Mouse (Mus musculus) hindlimb bud, embryonic 11.5 days (tissue): ENCODE results near the gene Stx6.

Source experiments
- DNase-seq: peaks from one replicate; pipeline ENCODE4 v3.0.0-alpha.2; 2012; ENCODE audit warnings: low read depth, low spot score; ENCODE audit errors: extremely low spot score

The Stx6 gene

DNA sequence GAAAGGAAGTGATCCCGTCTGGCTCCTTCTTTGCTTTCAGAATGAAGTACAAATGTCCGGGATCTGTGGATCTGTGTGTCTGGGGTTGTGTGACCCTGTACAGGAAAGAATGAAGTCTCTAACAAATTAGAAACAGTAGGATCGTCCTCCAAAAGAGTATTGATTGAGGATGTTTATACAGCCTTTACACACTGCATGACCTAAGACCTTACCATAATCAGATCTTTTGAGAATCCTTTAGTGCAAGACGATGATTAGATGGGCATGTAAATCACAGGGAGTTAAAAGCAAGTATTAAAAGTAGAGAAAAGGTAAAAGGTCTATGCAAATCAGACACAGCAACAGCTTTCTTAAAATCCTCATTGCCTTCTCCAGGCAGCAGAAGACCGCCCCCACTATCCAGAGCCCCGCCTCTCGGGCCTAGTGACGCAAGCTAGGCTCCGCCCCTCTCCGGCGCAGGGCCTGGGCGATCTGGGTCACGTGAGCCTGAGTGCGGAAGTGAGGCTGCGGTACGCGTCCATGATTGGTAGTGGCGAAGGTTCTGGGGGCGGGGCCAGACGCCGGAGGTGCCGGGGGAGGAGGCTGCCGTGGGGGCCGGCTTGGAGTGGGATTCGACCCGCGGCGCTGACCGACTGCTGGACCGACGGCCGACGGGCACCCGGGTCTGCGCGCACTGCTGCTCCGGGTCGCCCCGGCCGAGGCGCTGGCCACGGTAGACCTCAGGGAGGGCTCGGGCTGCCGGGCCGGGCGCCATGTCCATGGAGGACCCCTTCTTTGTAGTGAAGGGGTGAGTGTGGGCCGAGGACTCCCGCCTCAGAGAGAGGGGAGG, at the start of gene Stx6:
Gene Stx6 (plus strand): TSS at position 575 of the 829 bp plus-strand sequence.
- DNase-seq: peak; percentile 92

GRCm38 (mm10) chr1:155109387-155110350, 48.8 kb upstream of the Stx6 start:
- DNase-seq: no peak

DNA sequence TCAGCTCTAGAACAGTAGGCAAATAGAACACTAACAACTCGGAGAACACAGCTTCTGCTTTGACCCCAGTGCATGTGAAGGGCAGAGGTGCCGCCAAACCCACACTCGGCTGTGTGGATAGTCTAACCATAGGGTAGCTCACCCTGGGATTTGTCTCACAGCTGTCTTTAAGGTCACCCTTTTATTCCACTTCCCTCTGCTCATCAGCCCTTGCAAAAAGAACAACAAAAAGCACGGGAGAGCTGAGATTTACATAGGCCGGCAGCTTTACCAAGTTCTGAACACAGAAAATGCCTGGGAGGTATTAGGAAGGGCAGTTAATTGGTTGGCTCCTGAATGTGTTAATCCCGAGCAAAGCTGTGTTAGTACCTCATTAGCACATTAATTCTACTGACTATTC, 47.0 kb upstream of the Stx6 start:
- DNase-seq: no peak

- no peak for DNase-seq
Measured at GRCm38 (mm10) chr1:155112118-155112517, 46.4 kb upstream of the Stx6 start.

GRCm38 (mm10) chr1:155112875-155113274, 45.6 kb upstream of the Stx6 start:
- no peak for DNase-seq

GRCm38 (mm10) chr1:155113946-155114345, 44.6 kb upstream of the Stx6 start:
- no peak for DNase-seq

- DNase-seq: no peak
Measured at GRCm38 (mm10) chr1:155119719-155120118, 38.8 kb upstream of the Stx6 start.

DNA sequence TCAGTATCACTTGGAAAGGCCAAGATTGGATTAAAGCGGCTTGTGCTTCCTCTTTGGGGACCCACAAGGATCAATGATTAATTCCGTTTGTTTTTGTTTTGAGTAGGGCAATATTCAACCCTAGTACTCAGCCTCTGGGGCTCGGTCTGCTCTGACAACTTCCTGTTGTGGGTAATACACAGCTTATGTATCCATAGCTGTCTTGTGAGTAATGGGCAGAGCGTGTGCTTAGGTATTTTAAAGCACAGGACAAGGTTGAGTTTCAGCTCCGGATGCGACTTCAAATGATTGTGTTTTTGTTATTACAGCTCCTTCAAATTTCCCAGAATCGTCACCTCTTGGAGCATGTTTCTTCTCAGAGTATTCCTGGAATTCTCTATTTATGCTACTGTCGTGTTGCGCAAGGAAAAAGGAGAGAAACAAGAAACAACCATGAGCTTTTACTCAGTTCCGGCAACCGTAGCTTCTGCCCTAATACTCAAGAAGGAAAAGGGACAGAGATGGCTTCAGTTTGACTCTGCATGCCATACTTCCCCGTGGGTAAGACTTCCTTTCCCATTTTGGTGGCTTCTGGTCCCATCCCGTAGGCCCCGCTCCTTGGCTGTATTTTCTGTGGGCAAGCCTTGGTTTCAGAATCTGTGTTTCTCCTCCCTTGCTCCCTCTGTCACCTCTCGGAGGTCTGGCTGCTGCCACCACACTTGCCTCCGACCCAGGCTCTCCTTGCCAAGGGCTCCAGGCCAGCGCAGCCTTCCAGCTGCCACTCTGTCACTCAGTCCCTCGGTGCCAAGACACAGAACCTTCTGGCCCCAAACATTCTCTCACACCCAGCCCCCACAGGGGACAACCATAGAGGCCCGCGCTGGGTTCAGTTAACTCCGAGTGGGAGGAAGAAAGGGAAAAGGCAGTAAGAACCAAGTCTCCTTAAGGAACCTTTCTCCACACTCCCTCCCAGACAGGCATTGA, 36.3 kb upstream of the Stx6 start:
- DNase-seq: no peak

- no peak for DNase-seq
Measured at GRCm38 (mm10) chr1:155124397-155124796, 34.1 kb upstream of the Stx6 start.

GRCm38 (mm10) chr1:155126716-155127115, 31.8 kb upstream of the Stx6 start:
- no peak for DNase-seq

DNA sequence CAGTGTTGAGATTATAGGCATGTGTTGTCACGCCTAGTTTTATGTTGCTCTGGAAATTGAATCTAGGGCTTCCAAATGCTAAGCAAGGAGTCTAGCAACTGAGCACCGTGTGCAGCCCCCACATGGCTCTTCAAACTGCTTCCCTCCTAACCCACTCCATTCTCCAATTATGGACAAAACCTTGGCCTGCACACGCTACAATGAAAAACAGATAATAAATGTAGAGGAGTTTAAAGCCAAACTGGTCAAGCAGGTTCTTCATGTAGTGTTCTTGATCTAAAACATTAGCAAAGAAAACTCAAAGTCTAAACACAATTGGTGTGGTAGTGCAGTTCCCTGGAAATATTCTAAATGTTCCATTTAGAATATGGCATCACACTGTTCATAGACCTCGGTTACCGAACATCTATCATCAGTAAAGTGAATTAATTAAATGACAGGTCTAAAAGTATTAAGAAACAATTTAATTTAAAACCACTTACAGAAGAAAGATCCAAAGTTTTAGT, 31.0 kb upstream of the Stx6 start:
- no peak for DNase-seq

GRCm38 (mm10) chr1:155134866-155135265, 23.6 kb upstream of the Stx6 start:
- no peak for DNase-seq

- no peak for DNase-seq
Measured at GRCm38 (mm10) chr1:155138795-155139194, 19.7 kb upstream of the Stx6 start.

DNA sequence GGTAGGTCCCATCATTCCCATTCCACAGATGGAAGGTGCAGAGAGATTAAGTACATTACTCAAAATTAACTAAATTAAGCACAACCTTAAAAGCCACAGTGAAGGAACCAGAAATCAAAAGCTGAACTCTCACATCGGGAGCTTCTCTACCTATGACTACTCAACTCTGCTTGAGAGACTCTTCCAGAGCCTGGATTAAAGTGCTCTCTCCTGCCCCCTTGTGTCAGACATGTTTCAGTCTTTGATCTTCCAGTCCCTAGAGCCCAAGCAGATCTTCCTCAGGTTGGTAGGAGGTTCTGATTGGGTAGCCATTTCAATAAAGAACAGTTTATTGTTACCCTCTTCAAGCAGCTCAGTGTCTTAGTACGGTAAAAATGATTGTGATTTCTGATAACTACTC, 18.4 kb upstream of the Stx6 start:
- DNase-seq: no peak

- DNase-seq: no peak
Measured at GRCm38 (mm10) chr1:155145620-155146019, 12.9 kb upstream of the Stx6 start.

GRCm38 (mm10) chr1:155146572-155146980, 11.9 kb upstream of the Stx6 start, which contains the start of gene Mr1:
Gene Mr1, minus strand, starts transcription at chr1:155146814.
- peak; percentile 52 for DNase-seq

GRCm38 (mm10) chr1:155147228-155147627, 11.3 kb upstream of the Stx6 start:
- DNase-seq: no peak

DNA sequence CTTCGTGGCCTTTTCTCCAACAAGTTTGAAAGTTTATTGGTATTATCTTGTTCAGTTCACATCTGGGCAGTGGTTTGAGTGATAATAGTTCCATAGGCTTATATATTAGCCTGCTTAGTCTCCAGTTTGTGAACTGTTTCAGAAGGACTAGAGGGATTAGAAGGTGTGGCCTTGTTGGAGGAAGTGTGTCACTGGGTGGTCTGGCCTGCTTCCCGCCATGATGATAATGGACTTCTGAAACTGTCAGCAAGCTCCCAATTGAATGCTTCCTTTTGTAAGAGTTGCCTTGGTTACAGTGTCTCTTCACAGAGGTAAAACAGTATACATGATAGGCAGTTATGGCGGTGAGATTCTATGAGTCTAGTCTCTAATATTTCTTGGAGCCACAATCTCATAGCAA, 9.1 kb upstream of the Stx6 start:
- DNase-seq: no peak

DNA sequence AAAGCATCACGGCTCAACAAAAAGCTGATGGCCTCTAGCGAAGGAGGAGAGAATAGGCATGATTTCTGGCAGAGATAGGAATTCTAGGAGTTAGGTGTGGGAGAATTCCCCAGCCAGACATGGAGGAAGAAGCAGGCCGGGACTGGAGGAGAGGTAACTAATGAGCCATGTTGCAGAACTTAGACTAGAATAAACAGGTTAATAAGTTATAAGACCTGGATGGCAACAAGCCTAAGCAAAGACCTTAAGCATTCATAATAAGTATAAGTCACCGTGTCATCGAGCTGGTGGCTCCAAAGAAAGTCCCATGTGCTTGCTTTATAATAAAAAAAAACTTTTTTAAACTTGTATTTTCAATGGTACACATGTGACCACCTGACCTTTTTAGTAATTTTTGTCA, 7.7 kb upstream of the Stx6 start:
- DNase-seq: no peak

DNA sequence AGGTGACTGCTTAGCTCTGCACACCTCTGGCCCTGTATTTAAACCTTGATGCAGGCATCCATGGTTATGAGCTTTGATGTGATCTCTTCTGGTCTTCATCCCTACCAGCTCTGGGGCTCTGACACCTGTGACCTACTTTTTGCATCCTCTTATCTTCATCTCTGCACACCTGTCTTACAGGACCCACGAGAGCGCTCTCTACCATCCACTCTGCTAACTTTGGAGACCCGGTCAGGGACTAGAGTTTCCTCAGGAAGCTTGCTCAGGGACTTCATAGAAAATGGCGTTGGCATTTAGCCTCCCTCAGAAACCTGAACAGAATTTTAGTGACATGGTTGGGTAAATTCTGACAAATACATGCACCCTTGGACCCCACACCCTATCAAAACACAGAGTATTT, 4.6 kb upstream of the Stx6 start:
- DNase-seq: no peak
